Mouse (Mus musculus) CH12F3 (cell line): ENCODE results near the gene C1ql4.
"Not testable (repeated sequence)": the region's sequence is repeated elsewhere in the genome, so short reads cannot be mapped to it uniquely, and the experiment has no call there.

Experiments
- in situ Hi-C: fragments of 300-500 bp; cut with MboI; formaldehyde crosslinking; loops from 2 replicates; pipeline ENCODE4 v1.14.3; 2020; ENCODE audit warnings: low sequenced_read_pairs

Gene C1ql4

GRCm38 (mm10) chr15:99076011-99076410 lies 11.6 kb downstream of the C1ql4 start:
- in situ Hi-C loops: not testable (repeated sequence)

- in situ Hi-C loops: no loop called here
These were observed 12.8 kb downstream of the C1ql4 start for GRCm38 (mm10) chr15:99074600-99075333.

GRCm38 (mm10) chr15:99074019-99074599 lies 13.5 kb downstream of the C1ql4 start, which contains the start of gene Troap:
Gene Troap, plus strand, starts transcription at chr15:99074575.
- in situ Hi-C loops: no loop called here

GRCm38 (mm10) chr15:99071988-99072387 lies 15.6 kb downstream of the C1ql4 start:
- in situ Hi-C loops: no loop called here

GRCm38 (mm10) chr15:99065557-99066165 lies 22.0 kb downstream of the C1ql4 start:
- in situ Hi-C loops: no loop called here

- in situ Hi-C loops: no loop called here
These were observed 31.3 kb downstream of the C1ql4 start for GRCm38 (mm10) chr15:99056332-99056731.

- in situ Hi-C loops: no loop called here
These were observed 32.1 kb downstream of the C1ql4 start for GRCm38 (mm10) chr15:99055511-99055961.

GRCm38 (mm10) chr15:99055040-99055439 lies 32.6 kb downstream of the C1ql4 start, which contains the start of gene Prph:
Gene Prph, plus strand, starts transcription at chr15:99055174.
- in situ Hi-C loops: no loop called here

GRCm38 (mm10) chr15:99053373-99053772 lies 34.2 kb downstream of the C1ql4 start:
- in situ Hi-C loops: no loop called here

- in situ Hi-C loops: no loop called here
These were observed 38.0 kb downstream of the C1ql4 start for GRCm38 (mm10) chr15:99049473-99050253.

GRCm38 (mm10) chr15:99045734-99046133 lies 41.9 kb downstream of the C1ql4 start:
- in situ Hi-C loops: not testable (repeated sequence)

GRCm38 (mm10) chr15:99044854-99045253 lies 42.8 kb downstream of the C1ql4 start:
- in situ Hi-C loops: no loop called here

GRCm38 (mm10) chr15:99042334-99042733 lies 45.3 kb downstream of the C1ql4 start:
- in situ Hi-C loops: no loop called here

- in situ Hi-C loops: no loop called here
These were observed 46.4 kb downstream of the C1ql4 start for GRCm38 (mm10) chr15:99040920-99041856.

- in situ Hi-C loops: no loop called here
These were observed 47.4 kb downstream of the C1ql4 start for GRCm38 (mm10) chr15:99039996-99040919.

GRCm38 (mm10) chr15:99039306-99039705 lies 48.3 kb downstream of the C1ql4 start:
- in situ Hi-C loops: no loop called here

GRCm38 (mm10) chr15:99038797-99039196 lies 48.8 kb downstream of the C1ql4 start:
- in situ Hi-C loops: no loop called here

- in situ Hi-C loops: no loop called here
These were observed 49.6 kb downstream of the C1ql4 start for GRCm38 (mm10) chr15:99038025-99038424.
